Mouse (Mus musculus) erythroblast, embryonic 14.5 days (primary cell): ENCODE results near the gene Pcx. TPM values are rescaled to one million over a fixed set of nuclear protein-coding genes. Genes with fewer than 3 reads are reported as not detected.

Experiments
- H3K27me3 ChIP-seq: 2 replicates; pipeline ENCODE4 v1.6.1; 2012; ENCODE audit warnings: inconsistent platforms; ENCODE audit not compliant: control insufficient read depth
- H3K36me3 ChIP-seq: 2 replicates; pipeline ENCODE4 v1.6.1; 2012; ENCODE audit warnings: mild to moderate bottlenecking, inconsistent platforms; ENCODE audit not compliant: control insufficient read depth
- H3K4me1 ChIP-seq: 2 replicates; pipeline ENCODE4 v1.6.1; 2012; ENCODE audit warnings: inconsistent platforms; ENCODE audit not compliant: control insufficient read depth
- H3K4me3 ChIP-seq: replicated peaks from 2 replicates; pipeline ENCODE3; 2012; ENCODE audit warnings: moderate library complexity, mild to moderate bottlenecking, inconsistent platforms
- H3K9me3 ChIP-seq: 2 replicates; pipeline ENCODE4 v1.6.1; 2012; ENCODE audit warnings: low read length, inconsistent platforms, mixed read lengths; ENCODE audit not compliant: control insufficient read depth
- GATA1 ChIP-seq: IDR thresholded peaks from 2 replicates; pipeline ENCODE4 v1.6.1; 2012; ENCODE audit warnings: low read length, inconsistent platforms, mixed read lengths
- TAL1 ChIP-seq: IDR thresholded peaks from 3 replicates; pipeline ENCODE4 v1.6.1; 2012; ENCODE audit warnings: low read length, inconsistent platforms, mixed read lengths
- polyA plus RNA-seq: library from polyadenylated mRNA; stranded (reverse); fragments of >175 nt; gene quantifications from 2 replicates; pipeline ENCODE4 v1.2.3, GENCODE M21; 2012

Pcx gene
- polyA plus RNA-seq, 1 experiment = 18.7 TPM

DNA sequence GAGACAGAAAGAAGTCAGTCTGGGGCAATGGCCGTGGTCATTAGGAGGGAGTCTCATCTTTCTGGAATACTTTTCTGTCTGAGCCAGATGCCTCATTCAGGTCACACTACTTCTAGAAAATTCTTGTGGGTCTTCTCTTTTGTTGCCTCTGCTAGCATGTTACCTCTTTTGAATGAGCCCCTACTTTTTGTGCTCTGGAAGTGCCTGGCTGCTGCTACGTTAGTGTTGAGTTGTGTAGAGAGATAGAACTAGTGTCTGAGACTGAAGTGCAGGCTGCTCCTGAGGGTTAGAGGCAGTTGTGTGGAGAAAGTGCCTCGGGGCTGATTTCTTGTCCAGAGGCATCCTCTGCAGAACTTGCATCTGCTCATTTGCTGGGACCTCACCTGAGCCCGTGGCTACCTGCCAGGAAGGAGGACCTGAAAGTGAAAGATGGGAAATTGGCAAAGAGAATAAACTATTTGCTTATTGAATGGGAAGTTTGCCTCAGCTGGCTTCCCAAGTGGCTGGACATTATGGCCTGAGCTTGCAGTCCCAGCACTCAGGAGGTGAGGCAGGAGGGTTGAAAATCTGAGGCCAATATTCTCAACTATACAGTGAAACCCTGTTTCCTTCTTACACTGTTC is 3.1 kb downstream of the Pcx start:
- peaks cover 24% of the 10 kb centered on the region for H3K27me3 ChIP-seq

GRCm38 (mm10) chr19:4515746-4516145 is 5.5 kb downstream of the Pcx start:
- TF ChIP-seq TAL1 (no peak), GATA1 (no peak)
- Histone ChIP-seq H3K36me3 (peaks cover 55% of the 10 kb centered on the region), H3K27me3 (peaks cover 24% of the 10 kb centered on the region), H3K9me3 (no peaks in the 10 kb centered on the region), H3K4me3 (no peak overlapping the region), H3K4me1 (peaks cover 58% of the 10 kb centered on the region)

More for the DNA sequence above, 3.1 kb downstream of the Pcx start:
- peaks cover 40% of the 10 kb centered on the region for H3K36me3 ChIP-seq
- H3K4me3 ChIP-seq = no peak overlapping the region
- TF ChIP-seq GATA1 = no peak
- TF ChIP-seq TAL1 = no peak
- peaks cover 66% of the 10 kb centered on the region for H3K4me1 ChIP-seq
- H3K9me3 ChIP-seq = no peaks in the 10 kb centered on the region

GRCm38 (mm10) chr19:4516288-4516687 is 6.0 kb downstream of the Pcx start:
- peaks cover 52% of the 10 kb centered on the region for H3K4me1 ChIP-seq
- H3K27me3 ChIP-seq = peaks cover 18% of the 10 kb centered on the region
- TF ChIP-seq GATA1 (no peak), TAL1 (no peak)
- H3K9me3 ChIP-seq = no peaks in the 10 kb centered on the region
- H3K4me3 ChIP-seq = no peak overlapping the region
- peaks cover 56% of the 10 kb centered on the region for H3K36me3 ChIP-seq

GRCm38 (mm10) chr19:4517483-4517882 is 7.2 kb downstream of the Pcx start:
- Histone ChIP-seq H3K4me3 (no peak overlapping the region), H3K27me3 (peaks cover 9% of the 10 kb centered on the region), H3K36me3 (peaks cover 58% of the 10 kb centered on the region), H3K9me3 (no peaks in the 10 kb centered on the region), H3K4me1 (peaks cover 45% of the 10 kb centered on the region)
- no peak for TF ChIP-seq GATA1
- no peak for TF ChIP-seq TAL1

GRCm38 (mm10) chr19:4521426-4522050 is 11.3 kb downstream of the Pcx start:
- Histone ChIP-seq H3K9me3 (no peaks in the 10 kb centered on the region), H3K36me3 (peaks cover 49% of the 10 kb centered on the region), H3K27me3 (no peaks in the 10 kb centered on the region), H3K4me1 (peaks cover 21% of the 10 kb centered on the region), H3K4me3 (no peak overlapping the region)
- no peak for TF ChIP-seq GATA1
- TF ChIP-seq TAL1 = no peak

DNA sequence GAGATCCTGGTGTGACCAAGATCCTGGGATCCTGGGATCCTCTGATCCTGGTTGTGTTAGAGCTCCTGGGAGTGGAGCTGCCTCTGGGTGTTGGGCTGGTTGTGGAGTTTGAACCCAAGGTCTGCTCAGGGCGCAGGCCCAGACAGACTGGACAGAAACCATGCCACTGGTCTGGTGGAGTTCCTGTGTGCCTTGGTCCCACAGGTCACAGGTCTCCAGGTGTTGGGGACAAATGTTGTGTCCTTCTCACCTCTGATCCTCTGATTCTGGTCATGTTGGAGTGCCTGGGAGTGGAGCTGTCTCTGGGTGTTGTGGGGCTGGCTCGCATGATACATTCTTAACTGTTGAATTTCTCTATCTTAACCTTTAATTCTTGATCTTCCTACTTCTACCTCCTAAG is 24.4 kb downstream of the Pcx start:
- TF ChIP-seq GATA1 = no peak
- TF ChIP-seq TAL1 = no peak

DNA sequence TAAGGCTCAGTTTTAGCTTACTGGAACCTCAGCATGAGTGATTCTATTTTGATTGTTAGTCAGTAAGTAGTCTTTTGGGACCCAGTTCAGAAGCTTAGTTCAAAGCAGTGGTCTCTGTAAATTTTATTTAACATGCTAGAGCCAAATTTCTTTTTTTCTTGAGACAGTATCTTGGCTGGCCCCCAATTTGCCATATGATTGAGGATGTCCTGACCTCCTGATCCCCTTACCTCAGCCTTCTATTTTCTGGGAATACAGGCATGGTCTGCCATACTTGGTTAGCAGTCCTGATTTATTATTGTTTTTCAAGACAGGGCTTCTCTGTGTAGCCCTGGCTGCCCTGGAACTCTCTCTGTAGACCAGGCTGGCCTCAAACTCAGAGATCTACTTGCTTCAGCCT is 25.6 kb downstream of the Pcx start:
- Histone ChIP-seq H3K4me1 (peaks cover 16% of the 10 kb centered on the region), H3K9me3 (peaks cover 4% of the 10 kb centered on the region), H3K27me3 (no peaks in the 10 kb centered on the region), H3K36me3 (peaks cover 21% of the 10 kb centered on the region), H3K4me3 (no peak overlapping the region)
- TF ChIP-seq TAL1 = no peak
- TF ChIP-seq GATA1 = no peak

More for the DNA sequence above, 24.4 kb downstream of the Pcx start:
- Histone ChIP-seq H3K4me3 (no peak overlapping the region), H3K9me3 (no peaks in the 10 kb centered on the region), H3K27me3 (no peaks in the 10 kb centered on the region), H3K4me1 (peaks cover 15% of the 10 kb centered on the region), H3K36me3 (peaks cover 16% of the 10 kb centered on the region)

GRCm38 (mm10) chr19:4536606-4537005 is 26.3 kb downstream of the Pcx start:
- no peak for TF ChIP-seq GATA1
- TF ChIP-seq TAL1 = no peak

GRCm38 (mm10) chr19:4540263-4540662 is 30.0 kb downstream of the Pcx start:
- peaks cover 21% of the 10 kb centered on the region for H3K4me1 ChIP-seq
- no peak overlapping the region for H3K4me3 ChIP-seq
- H3K27me3 ChIP-seq = no peaks in the 10 kb centered on the region
- no peak for TF ChIP-seq TAL1
- no peak for TF ChIP-seq GATA1
- H3K9me3 ChIP-seq = peaks cover 4% of the 10 kb centered on the region
- H3K36me3 ChIP-seq = peaks cover 29% of the 10 kb centered on the region

More at GRCm38 (mm10) chr19:4536606-4537005, 26.3 kb downstream of the Pcx start:
- Histone ChIP-seq H3K9me3 (peaks cover 4% of the 10 kb centered on the region), H3K27me3 (no peaks in the 10 kb centered on the region), H3K36me3 (peaks cover 20% of the 10 kb centered on the region), H3K4me1 (peaks cover 16% of the 10 kb centered on the region), H3K4me3 (no peak overlapping the region)
